Mouse (Mus musculus) CD4-positive, CD25-positive, alpha-beta regulatory T cell, adult 2 months (primary cell): ENCODE results near the gene Ak7.

Source experiments
- DNase-seq: peaks from one replicate; pipeline ENCODE4 v3.0.0-alpha.2; 2012; ENCODE audit warnings: low read depth, low spot score

Ak7 gene

DNA sequence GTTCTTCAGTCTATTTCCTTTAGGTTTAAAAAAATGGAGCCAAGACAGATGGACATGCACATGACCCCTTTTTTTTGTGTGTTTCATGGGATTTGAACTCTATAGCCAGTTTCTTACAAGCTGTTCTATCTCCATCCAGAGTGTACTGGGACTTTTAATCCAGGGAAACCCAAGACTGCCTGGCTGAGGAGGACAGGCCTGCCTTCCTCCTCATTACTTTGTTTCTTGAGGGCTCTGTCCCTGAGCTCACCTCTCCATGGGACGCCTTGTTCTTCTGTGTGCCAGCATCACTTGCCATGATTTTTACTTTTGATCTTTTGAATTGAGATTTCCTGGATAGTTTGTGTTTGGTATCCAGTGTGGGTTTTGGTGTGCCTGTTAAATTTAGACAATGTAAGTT lies 80.3 kb downstream of the Ak7 start:
- DNase-seq: no peak

DNA sequence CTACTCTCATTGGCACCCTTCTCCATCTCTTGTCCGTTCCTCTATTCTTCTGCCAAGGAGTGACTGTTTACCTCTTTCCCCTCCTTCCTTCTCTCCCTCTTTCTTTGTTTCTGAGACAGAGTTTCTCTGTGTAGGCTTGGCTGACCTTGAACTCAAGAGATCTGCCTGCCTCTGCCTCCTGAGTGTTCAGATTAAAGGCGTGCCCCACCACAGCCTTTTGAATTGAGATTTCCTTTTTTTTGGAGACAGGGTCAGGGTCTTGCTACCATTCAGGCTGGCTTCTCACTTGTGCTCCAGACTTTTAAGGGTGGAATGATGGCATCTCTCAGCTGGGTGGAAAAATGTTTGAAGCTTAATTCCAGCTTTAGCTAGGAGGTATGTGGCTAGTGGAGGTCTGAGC lies 81.8 kb downstream of the Ak7 start:
- DNase-seq: no peak

DNA sequence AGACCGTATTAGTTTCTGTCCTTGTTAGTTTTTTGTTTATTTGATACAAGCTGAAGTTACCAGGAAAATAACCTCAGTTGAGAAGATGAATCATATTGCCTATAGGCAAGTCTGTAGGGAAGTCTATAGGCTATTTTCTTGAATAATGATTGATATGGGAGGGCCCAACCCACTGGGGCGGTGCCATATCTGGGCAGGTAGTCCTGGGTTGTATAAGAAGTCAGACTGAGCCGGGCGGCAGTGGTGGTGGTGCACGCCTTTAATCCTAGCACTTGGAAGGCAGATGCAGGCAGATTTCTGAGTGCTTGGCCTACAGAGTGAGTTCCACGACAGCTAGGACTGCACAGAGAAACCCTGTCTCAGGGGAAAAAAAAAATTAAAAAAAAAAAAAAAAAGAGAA lies 84.1 kb downstream of the Ak7 start:
- DNase-seq: no peak

DNA sequence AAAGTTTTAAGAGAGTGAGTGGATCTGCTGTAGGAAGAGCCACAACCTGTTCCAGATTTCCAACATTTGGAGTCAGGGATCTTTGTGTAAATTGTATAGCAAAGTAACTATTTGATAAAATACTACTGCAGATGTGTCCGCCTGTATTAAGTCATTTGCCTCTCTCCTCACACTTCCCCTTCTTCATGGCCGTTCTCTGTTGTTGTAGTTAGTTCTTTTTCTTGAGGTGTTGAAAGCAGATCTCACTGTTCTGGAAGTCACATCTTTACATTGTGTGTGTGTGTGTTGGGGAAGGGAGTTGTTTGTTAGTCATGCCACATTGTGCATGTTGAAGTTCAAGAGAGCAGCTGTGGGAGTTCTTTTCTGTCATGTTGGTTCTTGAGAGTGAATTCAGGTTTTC lies 89.1 kb downstream of the Ak7 start:
- no peak for DNase-seq

DNA sequence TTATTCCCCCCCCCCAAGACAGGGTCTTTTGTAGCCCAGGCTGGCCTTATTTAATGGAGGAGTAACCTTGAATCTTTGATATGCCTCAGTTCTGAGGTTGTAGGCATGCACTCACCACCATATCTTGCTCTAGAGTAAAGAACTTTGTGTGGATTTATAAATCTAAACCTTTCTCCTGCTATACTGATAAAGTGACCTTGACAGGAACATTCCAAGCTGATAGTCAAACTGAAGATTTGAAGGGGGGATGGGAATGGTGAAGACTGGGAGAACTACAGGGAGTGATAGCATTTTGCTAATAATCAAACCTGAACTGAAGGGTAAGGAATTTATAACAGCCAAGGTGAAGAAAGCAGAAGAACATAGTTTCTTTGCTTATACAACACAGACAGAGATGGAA lies 92.2 kb downstream of the Ak7 start:
- DNase-seq: no peak

DNA sequence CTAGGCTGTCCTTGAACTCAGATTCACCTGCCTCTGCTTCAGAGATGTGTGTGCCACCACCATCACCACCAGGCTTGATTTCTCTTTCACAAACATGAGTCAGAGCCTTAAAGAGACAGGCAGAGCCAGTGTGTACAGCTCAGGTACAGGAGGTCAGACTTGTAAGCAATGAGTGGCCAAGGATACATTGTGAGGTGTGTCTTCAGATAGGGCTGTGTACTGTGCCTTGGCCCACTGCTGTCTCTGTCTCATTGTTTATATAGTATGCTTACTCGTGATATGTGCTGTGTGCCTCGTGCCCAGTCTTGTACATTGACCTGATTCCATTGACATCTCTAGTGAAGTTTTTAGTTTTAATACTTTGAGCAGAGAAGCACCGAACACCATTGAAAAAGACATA lies 100.0 kb downstream of the Ak7 start:
- no peak for DNase-seq

DNA sequence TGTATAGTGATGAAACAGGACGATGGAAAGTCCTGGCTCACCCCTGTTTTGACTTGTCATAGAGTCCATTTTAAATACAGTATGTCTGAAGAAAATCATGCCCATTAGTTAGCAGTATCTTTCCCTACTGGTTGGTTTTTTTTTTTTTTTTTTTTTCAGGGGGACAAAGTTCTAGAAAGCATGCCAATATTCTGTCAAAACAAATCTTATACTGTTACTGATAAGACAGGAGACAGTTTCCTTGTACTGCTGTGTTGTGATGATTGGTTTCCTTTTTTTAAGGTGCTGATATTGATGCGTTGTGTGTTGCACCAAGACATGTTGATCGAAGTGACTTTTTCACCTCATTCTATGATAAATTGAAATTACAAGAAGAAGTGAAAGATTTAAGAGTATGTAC lies 100.4 kb downstream of the Ak7 start:
- DNase-seq: no peak

DNA sequence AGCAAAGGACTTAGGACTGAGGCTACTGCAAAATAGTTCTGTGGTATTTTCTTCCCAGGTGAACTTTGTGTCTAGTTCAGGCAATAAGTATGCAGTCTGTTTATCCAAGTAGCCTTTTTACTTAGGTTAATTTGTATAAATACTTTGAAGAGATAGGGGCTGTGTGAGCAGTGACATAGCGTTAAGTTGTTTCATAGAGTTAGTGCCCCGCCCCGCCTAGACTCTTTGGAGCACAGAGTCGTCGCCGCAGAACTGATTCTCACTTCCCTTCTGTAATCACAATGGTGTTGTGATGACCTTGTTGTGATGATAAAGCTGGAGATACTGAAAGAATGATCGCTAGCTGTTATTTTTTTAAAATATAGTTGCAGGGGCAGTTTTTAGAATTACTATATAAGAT lies 101.6 kb downstream of the Ak7 start:
- DNase-seq: no peak

DNA sequence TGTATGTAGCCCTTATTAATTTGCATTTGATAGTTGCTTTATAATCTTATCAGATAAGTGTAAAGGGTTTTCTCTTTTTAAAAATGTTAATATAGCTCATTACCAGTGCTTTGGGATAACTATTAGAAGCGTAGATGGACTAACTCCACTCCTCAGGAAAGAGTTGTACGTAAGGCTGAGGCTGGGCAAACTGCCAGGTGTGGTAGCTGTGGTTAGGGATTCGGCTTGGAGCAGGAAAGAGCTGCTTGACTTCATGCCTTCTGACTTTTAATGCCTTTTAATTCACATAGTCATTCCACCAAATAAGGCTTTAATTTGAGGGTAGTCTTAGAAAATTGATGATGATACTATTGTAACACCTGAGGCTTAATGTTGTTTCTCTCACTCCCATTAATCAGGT lies 103.2 kb downstream of the Ak7 start:
- no peak for DNase-seq

DNA sequence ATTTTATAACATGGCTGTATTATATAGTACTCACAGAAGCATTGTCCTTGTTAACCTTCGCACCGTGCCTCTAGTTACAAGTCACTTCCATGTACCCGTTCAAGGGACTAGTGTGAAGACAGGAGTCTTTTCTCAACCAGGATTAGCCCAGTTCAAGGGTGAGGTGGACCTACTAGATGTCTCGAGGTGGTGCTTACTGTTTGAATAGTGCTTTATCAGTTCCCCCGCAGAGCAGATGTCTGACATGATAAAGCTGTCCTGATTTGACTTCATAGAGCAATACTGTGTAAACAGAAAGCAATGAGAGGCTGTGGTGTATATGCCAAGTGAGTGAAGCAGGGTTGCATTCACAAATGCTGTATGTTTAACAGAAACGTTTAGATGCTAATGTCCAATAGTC lies 104.8 kb downstream of the Ak7 start:
- DNase-seq: no peak

DNA sequence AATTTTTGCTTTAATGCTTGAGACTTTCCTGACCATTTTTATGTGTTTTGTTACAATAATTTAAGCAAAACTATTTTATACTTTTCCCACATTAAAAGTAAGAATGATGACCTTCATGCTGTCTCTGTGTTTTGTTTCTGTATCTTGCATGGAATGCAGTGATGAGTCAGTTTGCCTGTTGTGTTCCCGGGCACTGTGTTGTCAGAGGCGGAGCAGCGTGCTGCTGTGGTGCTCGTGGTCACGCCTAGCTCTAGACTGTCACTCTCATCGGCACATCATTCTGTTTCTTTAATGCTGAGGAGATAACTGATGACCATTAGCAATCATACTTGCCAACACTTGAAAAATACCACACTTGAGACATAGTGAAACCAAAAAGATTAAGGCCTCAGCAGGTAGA lies 108.2 kb downstream of the Ak7 start:
- DNase-seq: no peak

DNA sequence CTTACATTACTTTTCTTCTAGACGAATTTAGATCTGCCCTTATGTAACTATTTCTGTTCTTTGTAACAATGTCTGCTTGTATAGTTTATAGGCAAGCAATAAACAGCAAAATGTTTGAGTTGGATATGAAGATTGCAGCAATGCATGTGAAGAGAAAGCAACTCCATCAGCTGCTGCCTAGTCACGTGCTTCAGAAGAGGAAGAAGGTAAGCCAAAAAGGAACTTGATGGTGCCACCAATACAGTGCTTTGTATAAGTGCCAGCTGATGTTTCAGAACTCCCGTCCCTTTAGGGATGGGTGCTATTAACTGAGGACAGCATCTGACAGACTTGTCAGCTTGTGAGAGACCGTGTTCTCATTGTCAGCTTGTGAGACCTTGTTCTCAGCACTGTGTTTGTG lies 117.7 kb downstream of the Ak7 start:
- DNase-seq: no peak

DNA sequence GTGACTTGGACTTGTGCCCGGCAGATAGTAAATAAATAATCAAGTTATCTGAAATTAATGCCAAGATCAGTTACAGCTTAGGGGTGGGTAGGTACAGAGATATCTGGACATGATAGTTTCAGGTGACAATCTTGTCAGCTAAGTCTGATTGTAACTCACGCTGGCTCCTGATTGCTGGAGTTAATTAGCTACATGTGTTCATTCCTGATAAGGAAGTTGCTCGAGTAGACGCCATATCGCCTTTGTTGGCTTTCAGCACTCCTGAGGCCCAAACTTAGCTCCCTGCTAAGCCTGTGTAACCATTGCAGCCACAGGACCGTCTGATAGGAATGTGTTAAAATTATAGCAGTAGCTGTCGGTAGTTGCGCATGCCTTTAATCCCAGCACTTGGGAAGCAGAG lies 119.0 kb downstream of the Ak7 start:
- DNase-seq: no peak

DNA sequence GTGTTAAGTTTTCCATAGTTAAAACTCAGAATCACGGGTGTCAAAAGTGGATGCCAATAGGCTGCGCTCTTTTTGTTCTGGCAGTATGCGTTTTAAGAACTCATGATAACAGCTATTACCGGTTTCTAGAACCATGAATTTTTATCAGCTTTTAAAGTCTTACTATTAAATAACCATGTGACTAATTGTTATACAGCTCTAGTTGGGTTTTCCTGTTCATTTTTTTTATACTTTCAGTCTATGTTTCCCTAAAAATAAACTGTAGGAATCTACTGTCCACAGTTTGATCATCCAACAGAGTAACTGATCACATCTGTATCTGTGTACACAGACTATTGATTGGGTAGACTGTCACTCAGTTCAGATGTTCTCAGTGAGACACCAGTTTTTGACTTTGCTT lies 119.5 kb downstream of the Ak7 start:
- no peak for DNase-seq
